Mouse (Mus musculus) embryonic facial prominence, embryonic 12.5 days (tissue): ENCODE results near the gene H2-Eb2. TPM values are rescaled to one million over a fixed set of nuclear protein-coding genes. Genes with fewer than 3 reads are reported as not detected.

Experiments used
- ATAC-seq: fragments of 200-750 bp; cut with Nextera tagmentation; 2 replicates; pipeline ENCODE4 v1.8.0; 2017; ENCODE audit not compliant: insufficient number of reproducible peaks, insufficient read depth, low FRiP score, low TSS enrichment
- H3K27ac ChIP-seq: fragments of 300-500 bp; sonication (generic); 2 replicates; pipeline ENCODE4 v1.5.1; 2016; ENCODE audit warnings: mild to moderate bottlenecking
- H3K27me3 ChIP-seq: fragments of 300-500 bp; sonication (generic); 2 replicates; pipeline ENCODE4 v1.6.1; 2016; ENCODE audit warnings: mild to moderate bottlenecking, moderate library complexity
- H3K36me3 ChIP-seq: fragments of 300-500 bp; sonication (generic); 2 replicates; pipeline ENCODE4 v1.6.1; 2016; ENCODE audit warnings: mild to moderate bottlenecking
- H3K4me1 ChIP-seq: fragments of 300-500 bp; sonication (generic); 2 replicates; pipeline ENCODE4 v1.6.1; 2016
- H3K4me2 ChIP-seq: fragments of 300-500 bp; sonication (generic); replicated peaks from 2 replicates; pipeline ENCODE4 v1.6.1; 2016; ENCODE audit warnings: mild to moderate bottlenecking, moderate library complexity
- H3K4me3 ChIP-seq: fragments of 300-500 bp; sonication (generic); 2 replicates; pipeline ENCODE4 v1.5.1; 2016; ENCODE audit warnings: mild to moderate bottlenecking
- H3K9ac ChIP-seq: fragments of 300-500 bp; sonication (generic); 2 replicates; pipeline ENCODE4 v1.6.1; 2016; ENCODE audit warnings: mild to moderate bottlenecking, moderate library complexity
- H3K9me3 ChIP-seq: fragments of 300-500 bp; sonication (generic); 2 replicates; pipeline ENCODE4 v1.6.1; 2016; ENCODE audit warnings: mild to moderate bottlenecking, moderate library complexity
- WGBS: fragments of 180-500 bp; shearing (Covaris S2); methylation state at CpG from one replicate; pipeline ENCODE4 v1.1.7; 2016; 5-methylcytosine and 5-hydroxymethylcytosine counted together
- polyA plus RNA-seq: library from polyadenylated mRNA; unstranded; fragments of >200 nt; fragmentation: Nextera tagmentation; extraction: Ambion mirVana; gene quantifications from 2 replicates; pipeline ENCODE4 v1.2.1, GENCODE M21; 2016

The H2-Eb2 gene
- polyA plus RNA-seq, 1 experiment from 2014 or later = not detected

GRCm38 (mm10) chr17:34365031-34365430 is 39.6 kb downstream of the H2-Eb2 start:
- no peaks in the 10 kb centered on the region for H3K27me3 ChIP-seq
- H3K36me3 ChIP-seq = no peaks in the 10 kb centered on the region
- H3K4me3 ChIP-seq = no peak overlapping the region
- no peaks in the 10 kb centered on the region for H3K4me1 ChIP-seq
- 71% methylated on average over 10 of the region's 10 CpGs for WGBS
- H3K9me3 ChIP-seq = no peaks in the 10 kb centered on the region
- H3K9ac ChIP-seq = no peak overlapping the region
- H3K4me2 ChIP-seq = no peak overlapping the region
- no peak for ATAC-seq
- no peak overlapping the region for H3K27ac ChIP-seq

GRCm38 (mm10) chr17:34370563-34370962 is 45.1 kb downstream of the H2-Eb2 start:
- no peaks in the 10 kb centered on the region for H3K36me3 ChIP-seq
- no peak overlapping the region for H3K27ac ChIP-seq
- H3K4me1 ChIP-seq = no peaks in the 10 kb centered on the region
- 84% methylated on average over 4 of the region's 4 CpGs for WGBS
- H3K27me3 ChIP-seq = no peaks in the 10 kb centered on the region
- H3K9ac ChIP-seq = no peak overlapping the region
- no peak overlapping the region for H3K4me3 ChIP-seq
- no peak overlapping the region for H3K4me2 ChIP-seq
- no peaks in the 10 kb centered on the region for H3K9me3 ChIP-seq
- no peak for ATAC-seq

- no peak overlapping the region for H3K27ac ChIP-seq
- no peaks in the 10 kb centered on the region for H3K9me3 ChIP-seq
- no peak overlapping the region for H3K4me2 ChIP-seq
- no peaks in the 10 kb centered on the region for H3K27me3 ChIP-seq
- no peaks in the 10 kb centered on the region for H3K36me3 ChIP-seq
- no peak for ATAC-seq
- H3K4me1 ChIP-seq = no peaks in the 10 kb centered on the region
- no peak overlapping the region for H3K4me3 ChIP-seq
- H3K9ac ChIP-seq = no peak overlapping the region
- WGBS = 84% methylated on average over 6 of the region's 6 CpGs
Observed at GRCm38 (mm10) chr17:34373055-34373709, 47.7 kb downstream of the H2-Eb2 start.

- Histone ChIP-seq H3K4me1 (no peaks in the 10 kb centered on the region), H3K9ac (no peak within 1 kb of the TSS), H3K4me2 (no peak within 1 kb of the TSS), H3K4me3 (no peak within 1 kb of the TSS), H3K27ac (no peak within 1 kb of the TSS), H3K9me3 (no peaks in the 10 kb centered on the region), H3K36me3 (no peaks in the 10 kb centered on the region), H3K27me3 (no peaks in the 10 kb centered on the region)
- 77% methylated on average over 2 of the region's 2 CpGs for WGBS
- ATAC-seq = no peak
Observed at GRCm38 (mm10) chr17:34376847-34377246, 51.4 kb downstream of the H2-Eb2 start, which contains the start of gene Btnl1. TSS of gene Btnl1 (plus strand) at chr17:34377132.

- no peak for ATAC-seq
- Histone ChIP-seq H3K36me3 (no peaks in the 10 kb centered on the region), H3K27ac (no peak overlapping the region), H3K27me3 (no peaks in the 10 kb centered on the region), H3K4me2 (no peak overlapping the region), H3K4me3 (no peak overlapping the region), H3K4me1 (no peaks in the 10 kb centered on the region), H3K9me3 (no peaks in the 10 kb centered on the region), H3K9ac (no peak overlapping the region)
- WGBS = 65% methylated on average over 6 of the region's 6 CpGs
Observed at GRCm38 (mm10) chr17:34377450-34378209, 52.2 kb downstream of the H2-Eb2 start.

- no peaks in the 10 kb centered on the region for H3K4me1 ChIP-seq
- no peaks in the 10 kb centered on the region for H3K9me3 ChIP-seq
- WGBS = 83% methylated on average over 2 of the region's 2 CpGs
Observed at GRCm38 (mm10) chr17:34378716-34379115, 53.3 kb downstream of the H2-Eb2 start.

GRCm38 (mm10) chr17:34379451-34379850 is 54.0 kb downstream of the H2-Eb2 start:
- H3K27me3 ChIP-seq = no peaks in the 10 kb centered on the region
- H3K4me1 ChIP-seq = no peaks in the 10 kb centered on the region
- 82% methylated on average over 7 of the region's 7 CpGs for WGBS
- no peaks in the 10 kb centered on the region for H3K9me3 ChIP-seq
- H3K36me3 ChIP-seq = no peaks in the 10 kb centered on the region
- H3K4me3 ChIP-seq = no peak overlapping the region
- H3K9ac ChIP-seq = no peak overlapping the region
- ATAC-seq = no peak
- no peak overlapping the region for H3K4me2 ChIP-seq
- no peak overlapping the region for H3K27ac ChIP-seq

More at GRCm38 (mm10) chr17:34378716-34379115, 53.3 kb downstream of the H2-Eb2 start:
- ATAC-seq = no peak
- Histone ChIP-seq H3K27ac (no peak overlapping the region), H3K36me3 (no peaks in the 10 kb centered on the region), H3K4me2 (no peak overlapping the region), H3K4me3 (no peak overlapping the region), H3K27me3 (no peaks in the 10 kb centered on the region), H3K9ac (no peak overlapping the region)

- no peak overlapping the region for H3K4me3 ChIP-seq
- no peaks in the 10 kb centered on the region for H3K4me1 ChIP-seq
- no peak for ATAC-seq
- no peaks in the 10 kb centered on the region for H3K36me3 ChIP-seq
- WGBS = 73% methylated on average over 11 of the region's 11 CpGs
- H3K9me3 ChIP-seq = no peaks in the 10 kb centered on the region
- no peak overlapping the region for H3K4me2 ChIP-seq
- no peak overlapping the region for H3K9ac ChIP-seq
- no peaks in the 10 kb centered on the region for H3K27me3 ChIP-seq
- H3K27ac ChIP-seq = no peak overlapping the region
Observed at GRCm38 (mm10) chr17:34381876-34382275, 56.4 kb downstream of the H2-Eb2 start.

GRCm38 (mm10) chr17:34383212-34383611 is 57.7 kb downstream of the H2-Eb2 start:
- no peaks in the 10 kb centered on the region for H3K36me3 ChIP-seq
- no peaks in the 10 kb centered on the region for H3K27me3 ChIP-seq
- no peak overlapping the region for H3K9ac ChIP-seq
- H3K4me2 ChIP-seq = no peak overlapping the region
- H3K27ac ChIP-seq = no peak overlapping the region
- no peaks in the 10 kb centered on the region for H3K9me3 ChIP-seq
- no peak overlapping the region for H3K4me3 ChIP-seq
- 69% methylated on average over 7 of the region's 7 CpGs for whole genome bisulfite sequencing
- no peaks in the 10 kb centered on the region for H3K4me1 ChIP-seq
- no peak for ATAC-seq

- WGBS = 63% methylated on average over 3 of the region's 3 CpGs
- ATAC-seq = no peak
Observed at GRCm38 (mm10) chr17:34384699-34385098, 59.2 kb downstream of the H2-Eb2 start.

GRCm38 (mm10) chr17:34386656-34387055 is 61.2 kb downstream of the H2-Eb2 start:
- H3K9me3 ChIP-seq = no peaks in the 10 kb centered on the region
- H3K27me3 ChIP-seq = peaks cover 7% of the 10 kb centered on the region
- no peaks in the 10 kb centered on the region for H3K36me3 ChIP-seq
- no peak overlapping the region for H3K4me3 ChIP-seq
- no peak overlapping the region for H3K27ac ChIP-seq
- 78% methylated on average over 2 of the region's 2 CpGs for WGBS
- H3K9ac ChIP-seq = no peak overlapping the region
- no peak overlapping the region for H3K4me2 ChIP-seq
- no peaks in the 10 kb centered on the region for H3K4me1 ChIP-seq
- no peak for ATAC-seq

More at GRCm38 (mm10) chr17:34384699-34385098, 59.2 kb downstream of the H2-Eb2 start:
- no peaks in the 10 kb centered on the region for H3K9me3 ChIP-seq
- H3K4me1 ChIP-seq = no peaks in the 10 kb centered on the region
- no peak overlapping the region for H3K9ac ChIP-seq
- H3K4me2 ChIP-seq = no peak overlapping the region
- H3K4me3 ChIP-seq = no peak overlapping the region
- H3K36me3 ChIP-seq = no peaks in the 10 kb centered on the region
- no peak overlapping the region for H3K27ac ChIP-seq
- no peaks in the 10 kb centered on the region for H3K27me3 ChIP-seq

GRCm38 (mm10) chr17:34388513-34388912 is 63.0 kb downstream of the H2-Eb2 start:
- WGBS = 32% methylated on average over 4 of the region's 4 CpGs
- H3K27me3 ChIP-seq = peaks cover 10% of the 10 kb centered on the region
- H3K27ac ChIP-seq = no peak overlapping the region
- no peak for ATAC-seq
- no peaks in the 10 kb centered on the region for H3K4me1 ChIP-seq
- H3K9me3 ChIP-seq = no peaks in the 10 kb centered on the region
- no peak overlapping the region for H3K4me2 ChIP-seq
- no peak overlapping the region for H3K9ac ChIP-seq
- H3K36me3 ChIP-seq = no peaks in the 10 kb centered on the region
- no peak overlapping the region for H3K4me3 ChIP-seq
